Mouse (Mus musculus) myocyte (in vitro differentiated cells): ENCODE data around the gene Olfr1391.

Source experiments
- CEBPB ChIP-seq: IDR thresholded peaks from 2 replicates; pipeline ENCODE4 v1.6.1; 2011; ENCODE audit warnings: mild to moderate bottlenecking, moderate library complexity; ENCODE audit not compliant: poor library complexity, insufficient read depth, severe bottlenecking
- E2F4 ChIP-seq: IDR thresholded peaks from one replicate; pipeline ENCODE4 v1.6.1; 2011; ENCODE audit warnings: mild to moderate bottlenecking, control low read depth, moderate library complexity; ENCODE audit not compliant: insufficient read depth
- MAX ChIP-seq: IDR thresholded peaks from one replicate; pipeline ENCODE4 v1.6.1; 2011; ENCODE audit warnings: low read depth, mild to moderate bottlenecking, control low read depth
- MYOD1 ChIP-seq, 3 experiments: IDR thresholded peaks; one replicate each; pipeline ENCODE4 v1.6.1; 2011; ENCODE audit warnings: control low read depth in 2 of 3, low read depth in 2 of 3, mild to moderate bottlenecking in 2 of 3, moderate library complexity in 1 of 3; ENCODE audit not compliant: insufficient read length in 2 of 3, control insufficient read depth in 1 of 3
- MYOG ChIP-seq, 3 experiments: IDR thresholded peaks; one replicate each; pipeline ENCODE4 v1.6.1; 2011; ENCODE audit warnings: control low read depth in 2 of 3, low read depth in 2 of 3, mild to moderate bottlenecking in 2 of 3; ENCODE audit not compliant: insufficient read length in 2 of 3, control insufficient read depth in 1 of 3, insufficient read depth in 1 of 3
- POLR2A ChIP-seq: IDR thresholded peaks from one replicate; pipeline ENCODE4 v1.6.1; 2011; ENCODE audit warnings: low read depth, mild to moderate bottlenecking, control low read depth, moderate library complexity; ENCODE audit not compliant: insufficient read length
- POLR2AphosphoS2 ChIP-seq: IDR thresholded peaks from one replicate; pipeline ENCODE4 v1.6.1; 2011; ENCODE audit warnings: low read depth, control low read depth; ENCODE audit not compliant: insufficient read length
- REST ChIP-seq: IDR thresholded peaks from one replicate; pipeline ENCODE4 v1.6.1; 2011; ENCODE audit warnings: mild to moderate bottlenecking, control low read depth, moderate library complexity; ENCODE audit not compliant: insufficient read depth, insufficient read length
- SRF ChIP-seq: IDR thresholded peaks from one replicate; pipeline ENCODE4 v1.6.1; 2011; ENCODE audit warnings: low read depth; ENCODE audit not compliant: control insufficient read depth, insufficient read length
- TCF12 ChIP-seq: IDR thresholded peaks from one replicate; pipeline ENCODE4 v1.6.1; 2011; ENCODE audit warnings: mild to moderate bottlenecking, control low read depth; ENCODE audit not compliant: poor library complexity, insufficient read depth, severe bottlenecking
- TCF3 ChIP-seq: IDR thresholded peaks from one replicate; pipeline ENCODE4 v1.6.1; 2011; ENCODE audit warnings: low read depth, control low read depth; ENCODE audit not compliant: insufficient read length
- USF1 ChIP-seq: IDR thresholded peaks from one replicate; pipeline ENCODE4 v1.6.1; 2011; ENCODE audit warnings: low read depth, mild to moderate bottlenecking, control low read depth, moderate library complexity

GRCm38 (mm10) chr11:49287251-49287650 lies 35.3 kb upstream of the Olfr1391 start:
- TF ChIP-seq REST (no peak), SRF (no peak), MAX (no peak), USF1 (no peak), E2F4 (no peak), POLR2A (no peak), MYOD1 (IDR thresholded peaks at IDR 0.05; ENCODE audit: control insufficient read depth in 1 of 3, insufficient read length in 2 of 3, low read depth in 2 of 3) (no peak), TCF3 (no peak), CEBPB (no peak), POLR2AphosphoS2 (no peak), MYOG (IDR thresholded peaks at IDR 0.05; ENCODE audit: control insufficient read depth in 1 of 3, insufficient read depth in 1 of 3, insufficient read length in 2 of 3, low read depth in 2 of 3) (no peak), TCF12 (no peak)
